Mouse (Mus musculus): Measurements from ENCODE around the gene Olfr32. TPM values are rescaled to one million over a fixed set of nuclear protein-coding genes. Genes with fewer than 3 reads are reported as not detected.

The Olfr32 gene
- not detected for polyA plus RNA-seq (2017; shearing (Covaris generic))

GRCm38 (mm10) chr2:90142196-90142595 lies at the start of gene Olfr32:
TSS of gene Olfr32 (minus strand) at chr2:90142296.

GRCm38 (mm10) chr2:90152991-90153390 lies 10.9 kb upstream of the Olfr32 start, which contains the start of gene Olfr1270:
TSS of gene Olfr1270 (minus strand) at chr2:90153091.

GRCm38 (mm10) chr2:90121312-90121711 lies 20.8 kb downstream of the Olfr32 start, which contains the start of gene Olfr1269:
TSS of gene Olfr1269 (minus strand) at chr2:90121412.

Other genes starting within 250 kb of the Olfr32 start
- gene Olfr1258, start 215.0 kb downstream of the Olfr32 start, polyA plus RNA-seq (2017; shearing (Covaris generic)) = 0.31 TPM
- gene Olfr1259, start 193.6 kb downstream of the Olfr32 start, polyA plus RNA-seq (2017; shearing (Covaris generic)) = not detected
- 0.09 TPM for gene Olfr1260, start 168.0 kb downstream of the Olfr32 start, polyA plus RNA-seq (2017; shearing (Covaris generic))
- gene Olfr1261, start 151.1 kb downstream of the Olfr32 start, polyA plus RNA-seq (2017; shearing (Covaris generic)) = not detected
- not detected for gene Olfr1262, start 142.2 kb downstream of the Olfr32 start, polyA plus RNA-seq (2017; shearing (Covaris generic))
- gene Olfr1263, start 130.2 kb downstream of the Olfr32 start, polyA plus RNA-seq (2017; shearing (Covaris generic)) = 0.09 TPM
- gene Olfr1264, start 116.7 kb downstream of the Olfr32 start, polyA plus RNA-seq (2017; shearing (Covaris generic)) = not detected
- 0.06 TPM for gene Olfr1265, start 107.0 kb downstream of the Olfr32 start, polyA plus RNA-seq (2017; shearing (Covaris generic))
- gene Olfr140, start 78.7 kb downstream of the Olfr32 start, polyA plus RNA-seq (2017; shearing (Covaris generic)) = not detected
- 0.50 TPM for gene Olfr1269, start 20.9 kb downstream of the Olfr32 start, polyA plus RNA-seq (2017; shearing (Covaris generic))
- gene Olfr1270, start 10.8 kb upstream of the Olfr32 start, polyA plus RNA-seq (2017; shearing (Covaris generic)) = not detected
- not detected for gene Olfr1506, start 82.2 kb upstream of the Olfr32 start, polyA plus RNA-seq (2017; shearing (Covaris generic))
- not detected for gene Olfr142, start 115.3 kb upstream of the Olfr32 start, polyA plus RNA-seq (2017; shearing (Covaris generic))
- 0.07 TPM for gene Olfr1271, start 128.7 kb upstream of the Olfr32 start, polyA plus RNA-seq (2017; shearing (Covaris generic))
- gene Olfr1272, start 150.5 kb upstream of the Olfr32 start, polyA plus RNA-seq (2017; shearing (Covaris generic)) = not detected
- not detected for gene Gm13769, start 179.9 kb upstream of the Olfr32 start, polyA plus RNA-seq (2017; shearing (Covaris generic))